Comparison of ENCODE assay signal across 7 mouse cellular contexts in genomic region chr19:37375755-37376615, GRCm38 (mm10). TPM values are rescaled to one million over a fixed set of nuclear protein-coding genes. Genes with fewer than 3 reads are reported as not detected.
DNase-seq lines count a peak whose midpoint lies in the region; ATAC-seq and TF ChIP-seq lines count a peak whose summit lies in the region.

Gene Kif11 (plus strand): TSS chr19:37376403.

- TF ChIP-seq POLR2A in small intestine, adult 2 months (IDR thresholded peaks at IDR 0.05; ENCODE audit: low read depth, low read length), result peak; percentile 97

- peaks cover 10% of the 10 kb centered on the region for H3K36me3 ChIP-seq in embryonic facial prominence, embryonic 10.5 days (replicated peaks)
- no peaks in the 10 kb centered on the region for H3K36me3 ChIP-seq in intestine, postnatal 0 days (ENCODE audit: control insufficient read depth, insufficient read depth)
- H3K36me3 ChIP-seq in midbrain, embryonic 12.5 days, result no peaks in the 10 kb centered on the region
- no peaks in the 10 kb centered on the region for H3K36me3 ChIP-seq in small intestine, adult 2 months (ENCODE audit: control insufficient read depth, insufficient read depth, low read length)

- H3K9ac ChIP-seq in intestine, postnatal 0 days (ENCODE audit: low read depth, low read length), result peak within 1 kb of the TSS; percentile 72
- peak within 1 kb of the TSS; percentile 78 for H3K9ac ChIP-seq in midbrain, embryonic 12.5 days (replicated peaks)

- no peaks in the 10 kb centered on the region for H3K27me3 ChIP-seq in embryonic facial prominence, embryonic 10.5 days (replicated peaks; ENCODE audit: low read depth, poor library complexity, severe bottlenecking)
- no peaks in the 10 kb centered on the region for H3K27me3 ChIP-seq in intestine, postnatal 0 days (replicated peaks; ENCODE audit: control insufficient read depth, insufficient read depth, low read length)
- no peaks in the 10 kb centered on the region for H3K27me3 ChIP-seq in midbrain, embryonic 12.5 days
- H3K27me3 ChIP-seq in small intestine, adult 2 months (ENCODE audit: control insufficient read depth, insufficient read depth, low read length), result no peaks in the 10 kb centered on the region

- peak; percentile 98 for ATAC-seq in intestine, postnatal 0 days
- ATAC-seq in midbrain, embryonic 12.5 days (ENCODE audit: low FRiP score, low read depth), result peak; percentile 100

- peak; percentile 96 for DNase-seq in adrenal gland, postnatal 10 days
- peak; percentile 94 for DNase-seq in embryonic facial prominence, embryonic 10.5 days (ENCODE audit: low spot score)
- peak; percentile 90 for DNase-seq in gonadal fat pad, adult 2 months (ENCODE audit: low read depth)
- peak; percentile 97 for DNase-seq in left cerebral cortex, postnatal 4 days

- TF ChIP-seq CTCF in intestine, postnatal 0 days (IDR thresholded peaks at IDR 0.05; ENCODE audit: low read depth), result peak; percentile 28; the same call in 1 of the 2 replicates
- no peak for TF ChIP-seq CTCF in small intestine, adult 2 months (IDR thresholded peaks at IDR 0.05; ENCODE audit: extremely low read depth, insufficient read length, insufficient replicate concordance, low read depth, low read length)

- under 1% methylated on average over 73 of the region's 73 CpGs for WGBS in embryonic facial prominence, embryonic 10.5 days
- WGBS in intestine, postnatal 0 days, result under 1% methylated on average over 73 of the region's 73 CpGs
- WGBS in midbrain, embryonic 12.5 days, result under 1% methylated on average over 73 of the region's 73 CpGs
- WGBS in small intestine, adult 2 months, result under 1% methylated on average over 73 of the region's 73 CpGs

- H3K9me3 ChIP-seq in embryonic facial prominence, embryonic 10.5 days, result no peaks in the 10 kb centered on the region
- no peaks in the 10 kb centered on the region for H3K9me3 ChIP-seq in intestine, postnatal 0 days (ENCODE audit: control insufficient read depth)
- H3K9me3 ChIP-seq in midbrain, embryonic 12.5 days, result no peaks in the 10 kb centered on the region

- peaks cover 18% of the 10 kb centered on the region for H3K4me1 ChIP-seq in embryonic facial prominence, embryonic 10.5 days
- no peaks in the 10 kb centered on the region for H3K4me1 ChIP-seq in intestine, postnatal 0 days (replicated peaks; ENCODE audit: control insufficient read depth, insufficient read depth, low read length)
- H3K4me1 ChIP-seq in midbrain, embryonic 12.5 days, result peaks cover 31% of the 10 kb centered on the region
- no peaks in the 10 kb centered on the region for H3K4me1 ChIP-seq in small intestine, adult 2 months (ENCODE audit: control insufficient read depth, insufficient read depth, insufficient read length, low read length)

- intact Hi-C loops in left cerebral cortex, postnatal 4 days (cut with DNase I), result no loop called here

- H3K4me2 ChIP-seq in intestine, postnatal 0 days (replicated peaks; ENCODE audit: low read depth), result peak within 1 kb of the TSS; percentile 64
- H3K4me2 ChIP-seq in midbrain, embryonic 12.5 days (replicated peaks), result peak within 1 kb of the TSS; percentile 56

- H3K27ac ChIP-seq in embryonic facial prominence, embryonic 10.5 days (replicated peaks), result peak within 1 kb of the TSS; percentile 98
- peak within 1 kb of the TSS; percentile 94 for H3K27ac ChIP-seq in intestine, postnatal 0 days (ENCODE audit: low read depth, low read length)
- H3K27ac ChIP-seq in midbrain, embryonic 12.5 days (replicated peaks), result peak within 1 kb of the TSS; percentile 96
- peak within 1 kb of the TSS; percentile 93 for H3K27ac ChIP-seq in small intestine, adult 2 months (ENCODE audit: insufficient read depth, low read depth, low read length)

- H3K4me3 ChIP-seq in embryonic facial prominence, embryonic 10.5 days, result peak within 1 kb of the TSS; percentile 97
- peak within 1 kb of the TSS; percentile 94 for H3K4me3 ChIP-seq in intestine, postnatal 0 days (ENCODE audit: low read depth, low read length)
- H3K4me3 ChIP-seq in midbrain, embryonic 12.5 days, result peak within 1 kb of the TSS; percentile 94
- H3K4me3 ChIP-seq in small intestine, adult 2 months (ENCODE audit: low read depth, low read length), result peak within 1 kb of the TSS; percentile 97

RNA-seq across cellular contexts. Expression of gene Kif11, which starts in this region (rescaled TPM):
- total RNA-seq in adrenal gland, postnatal 10 days (2021), result 10 to 100 TPM; 12.2 to 15.0 TPM
- polyA plus RNA-seq in embryonic facial prominence, embryonic 10.5 days (2016; fragmentation: Nextera tagmentation; extraction: Ambion mirVana), result 86.0 and 87.4 TPM in 2 replicates
- 0.53 and 0.71 TPM in 2 replicates for polyA plus RNA-seq in gonadal fat pad, adult 2 months (2012; rRNA removed)
- polyA plus RNA-seq in intestine, postnatal 0 days (2015; fragmentation: Nextera tagmentation; extraction: Ambion mirVana), result 8.3 and 8.9 TPM in 2 replicates
- total RNA-seq in left cerebral cortex, postnatal 4 days (2021), result 1 to 10 TPM; 6.9 to 7.0 TPM
- 78.1 and 79.3 TPM in 2 replicates for polyA plus RNA-seq in midbrain, embryonic 12.5 days (2016; fragmentation: Nextera tagmentation; extraction: Ambion mirVana)
- polyA plus RNA-seq in small intestine, adult 2 months (2012; rRNA removed), result 0.44 and 1.4 TPM in 2 replicates

Comparison
In these comparisons a context has a peak if more than half of its experiments do, and no peak if none do; other contexts are left out.
1. Peak in every context shown above with its lines: DNase-seq, ATAC-seq, H3K4me3 ChIP-seq and H3K27ac ChIP-seq.
2. Peak in DNase-seq in gonadal fat pad, adult 2 months; RNA of the gene not detected or under 1 TPM.